Mouse (Mus musculus) left cerebral cortex, adult 18-20 months (tissue): Measurements from ENCODE around the gene Oaz2. TPM values are rescaled to one million over a fixed set of nuclear protein-coding genes. Genes with fewer than 3 reads are reported as not detected.
A peak's percentile ranks its signal among the peaks of the same experiment; 100 is the strongest.
"Not testable (repeated sequence)": the region's sequence is repeated elsewhere in the genome, so short reads cannot be mapped to it uniquely, and the experiment has no call there.

Source experiments
- DNase-seq, 2 experiments: peaks; one replicate each; pipeline ENCODE4 v3.0.0; 2021 to 2022; ENCODE audit warnings: low spot score in 2 of 2, mixed read lengths in 1 of 2
- total RNA-seq, 2 experiments: library from RNA; stranded (reverse); gene quantifications; 2 replicates each; pipeline ENCODE4 v1.2.3; 2021

Gene Oaz2
- total RNA-seq, 2 experiments from 2014 or later: 241 to 243 TPM

GRCm38 (mm10) chr9:65689869-65690268 lies 22.1 kb downstream of the Oaz2 start:
- DNase-seq: not testable (repeated sequence)

DNA sequence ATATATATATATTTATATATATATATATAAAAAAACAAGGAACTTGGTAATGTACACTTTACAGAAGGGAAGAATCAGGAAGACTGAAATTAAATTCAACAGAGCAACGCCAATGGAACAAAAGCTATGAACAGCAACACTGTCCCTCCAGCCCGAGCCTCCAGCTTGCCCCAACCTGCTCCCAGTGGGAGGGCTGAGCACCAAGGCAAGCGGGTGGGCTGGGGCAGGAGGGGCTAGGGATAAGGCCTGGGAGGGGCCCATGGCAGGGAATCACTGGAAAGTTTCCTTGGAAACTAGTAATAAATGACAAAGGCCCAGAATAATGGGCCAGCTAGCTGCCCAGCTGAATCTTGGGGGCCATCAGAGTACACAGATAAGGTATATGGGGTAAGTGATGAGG lies 24.7 kb downstream of the Oaz2 start:
- no peak for DNase-seq

- no peak for DNase-seq
These were observed 25.3 kb downstream of the Oaz2 start for GRCm38 (mm10) chr9:65692959-65693603.

- peak; percentile 50 to 56 for DNase-seq
These were observed 27.8 kb downstream of the Oaz2 start for GRCm38 (mm10) chr9:65695646-65696045.

DNA sequence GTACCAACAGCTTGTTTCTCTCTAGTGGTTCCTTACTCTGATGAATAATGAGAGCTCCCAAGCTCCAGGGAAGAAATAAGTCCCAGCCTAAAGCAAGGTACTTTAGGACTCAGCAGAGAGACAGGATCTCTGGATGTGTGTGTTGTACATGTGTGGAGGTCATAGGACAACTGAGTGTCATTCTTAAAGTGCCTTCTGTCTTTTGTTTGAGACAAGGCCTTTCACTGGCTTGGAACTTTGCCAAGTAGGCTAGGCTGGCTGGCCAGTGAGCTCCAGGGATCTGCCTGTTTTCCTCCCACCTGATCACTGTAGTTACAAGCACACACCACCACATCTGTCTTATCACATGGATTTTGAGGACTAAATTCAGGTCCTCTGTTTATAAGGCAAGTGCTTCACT lies 28.5 kb downstream of the Oaz2 start:
- no peak for DNase-seq

DNA sequence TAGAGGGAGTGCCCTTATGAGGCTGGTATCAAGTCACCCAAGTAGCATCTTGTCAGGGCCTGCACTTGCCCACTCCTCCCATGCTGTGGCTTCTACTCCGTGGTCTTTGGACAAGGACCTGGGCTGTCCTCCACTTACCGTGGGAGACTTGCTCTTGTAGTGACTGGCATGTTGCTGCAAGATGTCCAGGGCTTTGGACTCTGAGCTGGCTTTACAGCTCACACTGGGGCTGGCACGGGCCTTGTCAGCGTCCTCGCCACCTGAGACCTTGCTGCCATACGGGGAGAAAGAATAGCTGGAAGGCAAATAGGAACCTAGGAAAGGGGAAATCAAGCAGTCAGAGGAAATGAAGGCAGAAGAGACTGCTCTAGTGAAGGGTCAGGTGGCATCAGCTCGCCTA lies 29.6 kb downstream of the Oaz2 start:
- DNase-seq: no peak

DNA sequence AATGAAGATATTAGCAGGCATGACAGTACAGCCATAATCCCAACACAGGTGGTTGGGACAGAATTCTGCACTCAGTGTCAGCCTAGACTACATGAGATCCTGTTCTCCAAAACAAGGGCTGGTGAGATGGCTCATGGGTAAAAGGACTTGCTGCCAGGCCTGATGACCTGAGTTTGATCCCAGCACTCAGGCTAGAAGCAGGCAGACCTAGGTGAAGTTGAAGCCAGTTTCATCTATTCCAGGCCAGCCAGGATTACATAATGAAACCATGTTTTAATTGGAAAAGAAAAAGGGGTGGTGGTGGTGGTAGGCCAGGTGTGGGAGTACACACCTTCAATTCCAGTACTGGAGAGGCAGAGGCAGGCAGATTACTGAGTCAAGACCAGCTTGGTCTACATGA lies 30.2 kb downstream of the Oaz2 start:
- DNase-seq: no peak

- no peak for DNase-seq
These were observed 32.7 kb downstream of the Oaz2 start for GRCm38 (mm10) chr9:65700504-65700903.

GRCm38 (mm10) chr9:65702286-65702685 lies 34.5 kb downstream of the Oaz2 start:
- DNase-seq: no peak

GRCm38 (mm10) chr9:65703241-65703640 lies 35.4 kb downstream of the Oaz2 start:
- no peak for DNase-seq

GRCm38 (mm10) chr9:65703926-65704595 lies 36.3 kb downstream of the Oaz2 start:
- DNase-seq: no peak

DNA sequence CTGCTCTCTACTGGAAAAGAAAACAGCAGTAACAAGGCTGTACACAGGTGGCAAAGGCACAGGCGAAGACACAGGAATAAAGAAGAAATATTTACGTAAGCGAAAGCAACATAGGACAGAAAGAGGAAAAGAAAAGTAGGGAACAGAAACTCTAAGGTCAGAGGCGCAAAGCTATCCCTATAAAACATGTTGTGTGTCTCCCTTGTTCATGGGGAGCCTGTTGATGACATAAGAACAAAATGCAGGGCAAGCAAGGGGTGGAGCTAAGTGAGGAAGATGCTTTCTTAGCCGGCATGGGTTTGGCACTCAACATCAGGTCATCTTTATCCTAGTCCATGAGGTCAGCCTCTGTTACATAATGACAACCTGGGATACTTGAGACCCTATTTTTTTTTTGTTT lies 50.4 kb downstream of the Oaz2 start:
- no peak for DNase-seq

DNA sequence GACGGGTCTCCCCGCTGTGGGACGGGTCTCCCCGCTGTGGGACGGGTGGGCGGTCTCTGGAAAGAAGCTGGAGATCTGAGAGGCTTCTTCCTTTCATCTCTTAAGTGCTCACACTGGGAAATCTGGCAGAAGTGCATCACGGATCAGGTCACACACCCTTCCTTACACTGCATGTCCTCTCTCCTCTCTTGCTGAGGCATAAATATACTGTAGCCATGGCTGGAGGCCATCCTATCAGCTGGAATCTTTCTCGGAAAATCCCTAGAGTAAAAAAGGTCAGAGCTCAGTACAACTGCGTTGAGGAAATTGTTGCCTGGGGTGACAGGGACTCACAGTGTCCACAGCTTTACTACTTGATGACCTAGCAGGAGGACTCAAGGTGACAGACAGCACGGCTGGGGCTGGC lies 53.4 kb downstream of the Oaz2 start:
- DNase-seq: no peak

GRCm38 (mm10) chr9:65724471-65725290 lies 56.9 kb downstream of the Oaz2 start:
- DNase-seq: peak; percentile 36 to 42

- no peak for DNase-seq
These were observed 57.5 kb downstream of the Oaz2 start for GRCm38 (mm10) chr9:65725291-65725622.

GRCm38 (mm10) chr9:65726431-65726830 lies 58.6 kb downstream of the Oaz2 start:
- DNase-seq: no peak

DNA sequence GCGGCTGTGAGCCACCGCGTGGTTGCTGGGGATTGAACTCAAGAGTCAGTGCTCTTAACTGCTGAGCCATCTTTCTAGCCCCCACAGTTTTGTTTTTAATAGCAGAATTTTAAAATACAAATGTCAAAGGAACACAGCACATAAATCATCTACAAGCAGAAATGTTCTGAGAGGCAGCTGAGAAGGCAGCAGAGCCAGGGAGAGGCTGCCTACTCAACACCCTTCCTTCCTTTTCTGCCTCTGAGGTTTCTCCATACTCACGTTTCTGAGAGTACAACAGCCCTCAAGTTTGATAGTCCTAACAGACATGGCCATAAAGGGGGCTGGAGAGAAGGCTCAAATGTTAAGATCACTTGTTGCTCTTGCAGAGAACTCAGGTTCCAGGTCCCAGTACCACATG lies 59.7 kb downstream of the Oaz2 start:
- no peak for DNase-seq

GRCm38 (mm10) chr9:65728588-65728987 lies 60.8 kb downstream of the Oaz2 start:
- no peak for DNase-seq

DNA sequence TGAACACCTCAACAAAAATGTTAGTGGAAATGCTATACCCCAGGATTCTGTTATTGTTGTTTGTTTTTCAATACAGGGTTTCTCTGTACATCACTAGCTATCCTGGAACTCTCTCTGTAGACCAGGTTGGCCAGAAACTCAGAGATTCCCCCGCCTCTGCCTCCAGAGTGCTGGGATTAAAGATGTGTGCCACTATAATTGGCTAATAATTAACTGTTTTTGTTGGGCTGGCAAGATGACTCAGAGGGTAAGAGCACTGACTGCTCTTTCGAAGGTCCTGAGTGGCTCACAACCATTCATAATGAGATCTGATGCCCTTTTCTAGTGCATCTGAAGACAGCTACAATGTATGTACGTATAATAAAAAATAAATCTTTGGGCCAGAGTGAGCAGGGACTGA lies 67.1 kb downstream of the Oaz2 start:
- no peak for DNase-seq
